Mouse (Mus musculus) kidney, adult 2 months (tissue): Measurements from ENCODE around the gene Stxbp3. TPM values are rescaled to one million over a fixed set of nuclear protein-coding genes. Genes with fewer than 3 reads are reported as not detected.
A peak's percentile ranks its signal among the peaks of the same experiment; 100 is the strongest.

Experiments used
- DNase-seq: peaks from one replicate; pipeline ENCODE4 v3.0.0; 2021
- H3K27ac ChIP-seq: fragments of 200-500 bp; 2 replicates; pipeline ENCODE4 v1.5.1; 2012; ENCODE audit warnings: low read depth, low read length, control low read depth, inconsistent platforms; ENCODE audit not compliant: insufficient read depth
- H3K27me3 ChIP-seq: fragments of 200-500 bp; replicated peaks from 2 replicates; pipeline ENCODE4 v1.6.1; 2012; ENCODE audit warnings: mild to moderate bottlenecking, moderate library complexity, low read length, inconsistent platforms; ENCODE audit not compliant: control insufficient read depth, insufficient read depth
- H3K36me3 ChIP-seq: fragments of 200-500 bp; 2 replicates; pipeline ENCODE4 v1.6.1; 2012; ENCODE audit warnings: mild to moderate bottlenecking, moderate library complexity, low read length, inconsistent platforms; ENCODE audit not compliant: control insufficient read depth, insufficient read depth
- H3K4me1 ChIP-seq: fragments of 200-500 bp; 2 replicates; pipeline ENCODE4 v1.6.1; 2011; ENCODE audit warnings: low read length; ENCODE audit not compliant: control insufficient read depth, insufficient read depth
- H3K4me3 ChIP-seq: fragments of 200-500 bp; 2 replicates; pipeline ENCODE4 v1.5.1; 2011; ENCODE audit warnings: mild to moderate bottlenecking, low read depth, low read length, control low read depth; ENCODE audit not compliant: insufficient read depth
- CTCF ChIP-seq: fragments of 200-500 bp; conservative IDR thresholded peaks from 2 replicates; pipeline ENCODE4 v1.5.1; 2011; ENCODE audit warnings: low read depth, mild to moderate bottlenecking, control low read depth, low read length, moderate library complexity, mixed read lengths; ENCODE audit not compliant: insufficient read depth, insufficient read length
- POLR2A ChIP-seq: fragments of 200-500 bp; IDR thresholded peaks from one replicate; pipeline ENCODE4 v1.6.1; 2011; ENCODE audit warnings: low read depth, low read length, control low read depth
- WGBS: fragments of 180-500 bp; shearing (Covaris S2); methylation state at CpG from one replicate; pipeline ENCODE4 v1.1.7; 2018; 5-methylcytosine and 5-hydroxymethylcytosine counted together
- polyA plus RNA-seq: library from polyadenylated mRNA; depleted of rRNA; stranded (reverse); fragments of >200 nt; gene quantifications from 2 replicates; pipeline ENCODE4 v1.2.3, GENCODE M21; 2012

The Stxbp3 gene
- polyA plus RNA-seq, 1 experiment: 14.4 TPM

- no peak overlapping the region for H3K4me3 ChIP-seq
- no peak for DNase-seq
- WGBS: 95% methylated on average over 6 of the region's 6 CpGs
- H3K27ac ChIP-seq: no peak overlapping the region
- peaks cover 1% of the 10 kb centered on the region; the same call in 1 of the 2 replicates for H3K36me3 ChIP-seq
- no peak for TF ChIP-seq CTCF
- TF ChIP-seq POLR2A: no peak
- H3K27me3 ChIP-seq: no peaks in the 10 kb centered on the region
- H3K4me1 ChIP-seq: peaks cover 3% of the 10 kb centered on the region; the same call in 1 of the 2 replicates
Measured at GRCm38 (mm10) chr3:108831750-108832149, 8.6 kb downstream of the Stxbp3 start.

- peak; percentile 91 for DNase-seq
- TF ChIP-seq CTCF: no peak
- TF ChIP-seq POLR2A: no peak
- Histone ChIP-seq H3K27ac (no peak overlapping the region), H3K4me3 (no peak overlapping the region), H3K36me3 (peaks cover 5% of the 10 kb centered on the region), H3K4me1 (peaks cover 3% of the 10 kb centered on the region; the same call in 1 of the 2 replicates), H3K27me3 (no peaks in the 10 kb centered on the region)
- WGBS: 44% methylated on average over 11 of the region's 11 CpGs
Measured at GRCm38 (mm10) chr3:108830493-108830892, 9.8 kb downstream of the Stxbp3 start.

GRCm38 (mm10) chr3:108815631-108816030, 24.7 kb downstream of the Stxbp3 start:
- Histone ChIP-seq H3K36me3 (peaks cover 2% of the 10 kb centered on the region; the same call in 1 of the 2 replicates), H3K4me1 (no peaks in the 10 kb centered on the region), H3K4me3 (no peak overlapping the region), H3K27ac (no peak overlapping the region), H3K27me3 (no peaks in the 10 kb centered on the region)
- WGBS: 71% methylated on average over 4 of the region's 4 CpGs
- no peak for DNase-seq
- TF ChIP-seq CTCF (no peak), POLR2A (no peak)

GRCm38 (mm10) chr3:108810747-108811263, 29.5 kb downstream of the Stxbp3 start:
- Histone ChIP-seq H3K27ac (no peak overlapping the region), H3K4me3 (no peak overlapping the region), H3K36me3 (peaks cover 2% of the 10 kb centered on the region; the same call in 1 of the 2 replicates), H3K27me3 (no peaks in the 10 kb centered on the region), H3K4me1 (no peaks in the 10 kb centered on the region)
- 27% methylated on average over 4 of the region's 4 CpGs for WGBS
- peak; percentile 15 for DNase-seq
- no peak for TF ChIP-seq POLR2A
- TF ChIP-seq CTCF: no peak

- Histone ChIP-seq H3K27ac (no peak overlapping the region), H3K4me3 (no peak overlapping the region), H3K36me3 (peaks cover 2% of the 10 kb centered on the region; the same call in 1 of the 2 replicates), H3K27me3 (no peaks in the 10 kb centered on the region), H3K4me1 (no peaks in the 10 kb centered on the region)
- no peak for TF ChIP-seq POLR2A
- TF ChIP-seq CTCF: no peak
- DNase-seq: no peak
- 89% methylated on average over 5 of the region's 5 CpGs for WGBS
Measured at GRCm38 (mm10) chr3:108805622-108806021, 34.7 kb downstream of the Stxbp3 start.

GRCm38 (mm10) chr3:108798375-108798774, 42.0 kb downstream of the Stxbp3 start:
- no peak overlapping the region for H3K27ac ChIP-seq
- H3K27me3 ChIP-seq: no peaks in the 10 kb centered on the region
- peaks cover 9% of the 10 kb centered on the region for H3K36me3 ChIP-seq
- no peaks in the 10 kb centered on the region for H3K4me1 ChIP-seq
- H3K4me3 ChIP-seq: no peak overlapping the region
- DNase-seq: peak; percentile 14
- WGBS: 67% methylated on average over 2 of the region's 2 CpGs
- TF ChIP-seq POLR2A (no peak), CTCF (no peak)

- Histone ChIP-seq H3K4me1 (no peaks in the 10 kb centered on the region), H3K27me3 (no peaks in the 10 kb centered on the region), H3K27ac (no peak overlapping the region), H3K4me3 (no peak overlapping the region), H3K36me3 (peaks cover 10% of the 10 kb centered on the region)
- 85% methylated on average over 6 of the region's 6 CpGs for WGBS
- TF ChIP-seq POLR2A: no peak
- TF ChIP-seq CTCF: no peak
- DNase-seq: no peak
Measured at GRCm38 (mm10) chr3:108797723-108798122, 42.6 kb downstream of the Stxbp3 start.

- H3K4me1 ChIP-seq: no peaks in the 10 kb centered on the region
- no peaks in the 10 kb centered on the region for H3K27me3 ChIP-seq
- peaks cover 10% of the 10 kb centered on the region for H3K36me3 ChIP-seq
- 70% methylated on average over 4 of the region's 4 CpGs for WGBS
- H3K4me3 ChIP-seq: no peak overlapping the region
- no peak for TF ChIP-seq POLR2A
- no peak for TF ChIP-seq CTCF
- H3K27ac ChIP-seq: no peak overlapping the region
- no peak for DNase-seq
Measured at GRCm38 (mm10) chr3:108796386-108796785, 43.9 kb downstream of the Stxbp3 start.
